Mouse (Mus musculus): ENCODE measurements around the gene Mapk14. TPM values are rescaled to one million over a fixed set of nuclear protein-coding genes. Genes with fewer than 3 reads are reported as not detected.

The Mapk14 gene
- polyA plus RNA-seq, 1 experiment from 2014 or later: 77.9 TPM

- ATAC-seq: no peak
- H3K27me3 ChIP-seq: no peaks in the 10 kb centered on the region
- POLR2A ChIA-PET: interaction anchor here (1.5 kb wide), 1 partner anchor 8 kb away, joined by 3 read pairs; no protein-coding TSS in a partner anchor
- DNase-seq (ENCODE audit: low read depth, low spot score): no peak
- TF ChIP-seq CTCF (IDR thresholded peaks at IDR 0.05): no peak
- CTCF ChIA-PET: no interaction called here
- in situ Hi-C loops (cut with MboI; ENCODE audit: low pct_unique_long_range_greater_than_20kb): no loop called here
These were observed 44.4 kb downstream of the Mapk14 start for GRCm38 (mm10) chr17:28735317-28736105.

GRCm38 (mm10) chr17:28736486-28736885 is 45.4 kb downstream of the Mapk14 start:
- POLR2A ChIA-PET: no interaction called here
- in situ Hi-C loops (cut with MboI; ENCODE audit: low pct_unique_long_range_greater_than_20kb): no loop called here
- no peak for TF ChIP-seq CTCF (IDR thresholded peaks at IDR 0.05)
- H3K27me3 ChIP-seq: no peaks in the 10 kb centered on the region
- CTCF ChIA-PET: no interaction called here
- DNase-seq (ENCODE audit: low read depth, low spot score) (no peak), ATAC-seq (no peak)

- no peak for TF ChIP-seq CTCF (IDR thresholded peaks at IDR 0.05)
- ATAC-seq: no peak
- H3K27me3 ChIP-seq: no peaks in the 10 kb centered on the region
- DNase-seq (ENCODE audit: low read depth, low spot score): no peak
- POLR2A ChIA-PET: interaction anchor here (1.0 kb wide), 1 partner anchor 9 kb away, joined by 3 read pairs; no protein-coding TSS in a partner anchor
- in situ Hi-C loops (cut with MboI; ENCODE audit: low pct_unique_long_range_greater_than_20kb): no loop called here
- CTCF ChIA-PET: interaction anchor here (1.0 to 3.3 kb wide), 2 partner anchors 12 to 45 kb away, joined by 3 to 9 read pairs; partner anchors contain the start of gene AC170998.1
These were observed 46.8 kb downstream of the Mapk14 start for GRCm38 (mm10) chr17:28737973-28738372.

- DNase-seq (ENCODE audit: low read depth, low spot score) (no peak), ATAC-seq (no peak)
- in situ Hi-C loops (cut with MboI; ENCODE audit: low pct_unique_long_range_greater_than_20kb): no loop called here
- ChIA-PET CTCF (interaction anchor here (3.3 kb wide), 1 partner anchor 46 kb away, joined by 9 read pairs; no protein-coding TSS in a partner anchor), POLR2A (no interaction called here)
- no peaks in the 10 kb centered on the region for H3K27me3 ChIP-seq
- TF ChIP-seq CTCF (IDR thresholded peaks at IDR 0.05): no peak
These were observed 48.1 kb downstream of the Mapk14 start for GRCm38 (mm10) chr17:28739244-28739643.

GRCm38 (mm10) chr17:28743145-28743866 is 52.2 kb downstream of the Mapk14 start:
- ATAC-seq (no peak), DNase-seq (ENCODE audit: low read depth, low spot score) (no peak)
- H3K27me3 ChIP-seq: no peaks in the 10 kb centered on the region
- CTCF ChIA-PET: no interaction called here
- POLR2A ChIA-PET: interaction anchor here (1.3 kb wide), 1 partner anchor 9 kb away, joined by 3 read pairs; no protein-coding TSS in a partner anchor
- in situ Hi-C loops (cut with MboI; ENCODE audit: low pct_unique_long_range_greater_than_20kb): no loop called here
- no peak for TF ChIP-seq CTCF (IDR thresholded peaks at IDR 0.05)

GRCm38 (mm10) chr17:28743916-28744315 is 52.8 kb downstream of the Mapk14 start:
- ChIA-PET POLR2A (interaction anchor here (1.3 kb wide), 1 partner anchor 9 kb away, joined by 3 read pairs; no protein-coding TSS in a partner anchor), CTCF (interaction anchor here (0.9 kb wide), 1 partner anchor 17 kb away, joined by 5 read pairs; no protein-coding TSS in a partner anchor)
- ATAC-seq (no peak), DNase-seq (ENCODE audit: low read depth, low spot score) (no peak)
- no peaks in the 10 kb centered on the region for H3K27me3 ChIP-seq
- in situ Hi-C loops (cut with MboI; ENCODE audit: low pct_unique_long_range_greater_than_20kb): no loop called here
- TF ChIP-seq CTCF (IDR thresholded peaks at IDR 0.05): peak; percentile 48

GRCm38 (mm10) chr17:28745773-28746172 is 54.6 kb downstream of the Mapk14 start:
- in situ Hi-C loops (cut with MboI; ENCODE audit: low pct_unique_long_range_greater_than_20kb): no loop called here
- DNase-seq (ENCODE audit: low read depth, low spot score) (no peak), ATAC-seq (no peak)
- ChIA-PET POLR2A (interaction anchor here (0.7 kb wide), 1 partner anchor 82 kb away, joined by 4 read pairs; no protein-coding TSS in a partner anchor), CTCF (no interaction called here)
- no peaks in the 10 kb centered on the region for H3K27me3 ChIP-seq
- no peak for TF ChIP-seq CTCF (IDR thresholded peaks at IDR 0.05)

- in situ Hi-C loops (cut with MboI; ENCODE audit: low pct_unique_long_range_greater_than_20kb): no loop called here
- TF ChIP-seq CTCF (IDR thresholded peaks at IDR 0.05): no peak
- no peak for DNase-seq (ENCODE audit: low read depth, low spot score)
- no peak for ATAC-seq
- ChIA-PET CTCF (no interaction called here), POLR2A (no interaction called here)
- H3K27me3 ChIP-seq: no peaks in the 10 kb centered on the region
These were observed 56.9 kb downstream of the Mapk14 start for GRCm38 (mm10) chr17:28748001-28748400.

GRCm38 (mm10) chr17:28750580-28750979 is 59.5 kb downstream of the Mapk14 start:
- ATAC-seq: no peak
- no peak for DNase-seq (ENCODE audit: low read depth, low spot score)
- no peaks in the 10 kb centered on the region for H3K27me3 ChIP-seq
- ChIA-PET POLR2A (no interaction called here), CTCF (no interaction called here)
- in situ Hi-C loops (cut with MboI; ENCODE audit: low pct_unique_long_range_greater_than_20kb): no loop called here
- no peak for TF ChIP-seq CTCF (IDR thresholded peaks at IDR 0.05)

- no peak for ATAC-seq
- CTCF ChIA-PET: no interaction called here
These were observed 65.3 kb downstream of the Mapk14 start for GRCm38 (mm10) chr17:28756447-28756846.

GRCm38 (mm10) chr17:28757470-28757869 is 66.3 kb downstream of the Mapk14 start:
- DNase-seq (ENCODE audit: low read depth, low spot score) (no peak), ATAC-seq (no peak)
- ChIA-PET POLR2A (no interaction called here), CTCF (no interaction called here)
- no peak for TF ChIP-seq CTCF (IDR thresholded peaks at IDR 0.05)
- in situ Hi-C loops (cut with MboI; ENCODE audit: low pct_unique_long_range_greater_than_20kb): no loop called here
- H3K27me3 ChIP-seq: no peaks in the 10 kb centered on the region

More at GRCm38 (mm10) chr17:28756447-28756846, 65.3 kb downstream of the Mapk14 start:
- POLR2A ChIA-PET: no interaction called here
- no peaks in the 10 kb centered on the region for H3K27me3 ChIP-seq
- DNase-seq (ENCODE audit: low read depth, low spot score): no peak
- in situ Hi-C loops (cut with MboI; ENCODE audit: low pct_unique_long_range_greater_than_20kb): no loop called here
- TF ChIP-seq CTCF (IDR thresholded peaks at IDR 0.05): no peak

Data from Patski (cell line).